Mouse (Mus musculus) olfactory bulb, adult 2 months (tissue): Measurements from ENCODE around the gene Esr1.

Experiments used
- CTCF ChIP-seq: fragments of 200-500 bp; IDR thresholded peaks from 2 replicates; pipeline ENCODE4 v1.5.1; 2012; ENCODE audit warnings: low read depth, mild to moderate bottlenecking, low read length, moderate library complexity; ENCODE audit not compliant: insufficient read depth
- POLR2A ChIP-seq: fragments of 200-500 bp; IDR thresholded peaks from 2 replicates; pipeline ENCODE4 v1.6.1; 2012; ENCODE audit warnings: mild to moderate bottlenecking, low read depth, low read length, moderate library complexity; ENCODE audit not compliant: insufficient read depth

DNA sequence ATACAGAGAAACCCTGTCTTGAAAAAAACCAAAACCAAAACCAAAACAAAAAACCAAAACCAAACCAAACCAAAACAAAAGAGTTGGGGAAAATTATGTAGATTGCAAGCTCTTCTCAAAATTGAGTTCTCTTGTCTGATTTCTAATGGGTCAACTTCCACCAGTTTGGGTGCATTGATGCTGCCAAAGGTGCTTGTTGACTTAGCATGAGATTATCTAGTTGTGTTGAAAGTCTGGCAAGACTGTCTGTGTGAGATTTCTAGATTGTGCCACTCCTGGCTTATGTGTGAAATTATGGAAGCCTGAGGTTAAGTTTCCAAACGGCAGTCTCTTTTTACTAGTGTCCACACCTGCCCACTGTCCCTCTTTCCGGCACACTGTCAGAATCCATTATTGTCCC, 55.6 kb downstream of the Esr1 start:
- TF ChIP-seq POLR2A (no peak), CTCF (no peak)
